ENCODE assay signal across 8 mouse cellular contexts in genomic region chr1:42697321-42697755, GRCm38 (mm10). TPM values are rescaled to one million over a fixed set of nuclear protein-coding genes. Genes with fewer than 3 reads are reported as not detected.
DNase-seq lines count a peak whose midpoint lies in the region; ATAC-seq lines count a peak whose summit lies in the region.

No protein-coding gene starts in this region.

- peak overlapping the region; percentile 68 for H3K4me3 ChIP-seq in embryonic facial prominence, embryonic 12.5 days
- H3K4me3 ChIP-seq in hindbrain, embryonic 16.5 days (ENCODE audit: low read length) = peak overlapping the region; percentile 54
- peak overlapping the region; percentile 89 for H3K4me3 ChIP-seq in midbrain, embryonic 16.5 days (ENCODE audit: low read depth, low read length)

- peak overlapping the region; percentile 94 for H3K27ac ChIP-seq in embryonic facial prominence, embryonic 12.5 days
- H3K27ac ChIP-seq in hindbrain, embryonic 16.5 days (ENCODE audit: low read depth, low read length) = peak overlapping the region; percentile 92
- peak overlapping the region; percentile 99 for H3K27ac ChIP-seq in midbrain, embryonic 16.5 days (ENCODE audit: low read length)

- peak overlapping the region; percentile 76 for H3K4me2 ChIP-seq in embryonic facial prominence, embryonic 12.5 days (replicated peaks)
- peak overlapping the region; percentile 71 for H3K4me2 ChIP-seq in hindbrain, embryonic 16.5 days (ENCODE audit: low read length)
- H3K4me2 ChIP-seq in midbrain, embryonic 16.5 days (ENCODE audit: low read length) = peak overlapping the region; percentile 75

- no peaks in the 10 kb centered on the region for H3K9me3 ChIP-seq in embryonic facial prominence, embryonic 12.5 days
- no peaks in the 10 kb centered on the region for H3K9me3 ChIP-seq in hindbrain, embryonic 16.5 days (ENCODE audit: control insufficient read depth, low read length)
- no peaks in the 10 kb centered on the region for H3K9me3 ChIP-seq in midbrain, embryonic 16.5 days (replicated peaks; ENCODE audit: control insufficient read depth, low read length, poor library complexity, severe bottlenecking)

- no peaks in the 10 kb centered on the region for H3K36me3 ChIP-seq in embryonic facial prominence, embryonic 12.5 days
- H3K36me3 ChIP-seq in hindbrain, embryonic 16.5 days (ENCODE audit: control insufficient read depth, insufficient read depth, low read length) = no peaks in the 10 kb centered on the region
- no peaks in the 10 kb centered on the region for H3K36me3 ChIP-seq in midbrain, embryonic 16.5 days (ENCODE audit: control insufficient read depth, insufficient read depth, low read length)

- DNase-seq in kidney, adult 11 months = peak; percentile 6
- no peak for DNase-seq in kidney, postnatal 10 days
- no peak for DNase-seq in right cerebral cortex, postnatal 14 days
- DNase-seq in layer of hippocampus, adult 9-10 months (ENCODE audit: low spot score) = no peak
- no peak for DNase-seq in lung, postnatal 25 days (ENCODE audit: low spot score)

- H3K27me3 ChIP-seq in embryonic facial prominence, embryonic 12.5 days = peaks cover 32% of the 10 kb centered on the region
- no peaks in the 10 kb centered on the region for H3K27me3 ChIP-seq in hindbrain, embryonic 16.5 days (replicated peaks; ENCODE audit: control insufficient read depth, insufficient read depth, low read length)
- H3K27me3 ChIP-seq in midbrain, embryonic 16.5 days (ENCODE audit: control insufficient read depth, insufficient read depth, low read depth, low read length) = no peaks in the 10 kb centered on the region

- H3K9ac ChIP-seq in embryonic facial prominence, embryonic 12.5 days = peak overlapping the region; percentile 87
- peak overlapping the region; percentile 74 for H3K9ac ChIP-seq in hindbrain, embryonic 16.5 days (ENCODE audit: low read depth, low read length)
- H3K9ac ChIP-seq in midbrain, embryonic 16.5 days (ENCODE audit: low read depth, low read length) = peak overlapping the region; percentile 94

- no peak for ATAC-seq in embryonic facial prominence, embryonic 12.5 days (ENCODE audit: insufficient number of reproducible peaks, insufficient read depth, low FRiP score, low TSS enrichment)
- ATAC-seq in hindbrain, embryonic 16.5 days = no peak
- no peak for ATAC-seq in midbrain, embryonic 16.5 days

- WGBS in embryonic facial prominence, embryonic 12.5 days = 1% methylated on average over 49 of the region's 58 CpGs
- under 1% methylated on average over 44 of the region's 58 CpGs for WGBS in hindbrain, embryonic 16.5 days
- whole genome bisulfite sequencing in midbrain, embryonic 16.5 days = 0% methylated on average over 20 of the region's 58 CpGs

- H3K4me1 ChIP-seq in embryonic facial prominence, embryonic 12.5 days = peaks cover 23% of the 10 kb centered on the region; the same call in 1 of the 2 replicates
- no peaks in the 10 kb centered on the region for H3K4me1 ChIP-seq in hindbrain, embryonic 16.5 days (ENCODE audit: control insufficient read depth, insufficient read depth, low read depth, low read length)
- H3K4me1 ChIP-seq in midbrain, embryonic 16.5 days (ENCODE audit: control insufficient read depth, insufficient read depth, low read length) = peaks cover 8% of the 10 kb centered on the region

RNA-seq across cellular contexts. Expression of gene Pou3f3, which starts 1.8 kb away (rescaled TPM):
- polyA plus RNA-seq in embryonic facial prominence, embryonic 12.5 days (2016; fragmentation: Nextera tagmentation; extraction: Ambion mirVana) = 10.3 and 12.1 TPM in 2 replicates
- 8.4 and 9.5 TPM in 2 replicates for polyA plus RNA-seq in hindbrain, embryonic 16.5 days (2015; fragmentation: Nextera tagmentation; extraction: Ambion mirVana)
- polyA plus RNA-seq in midbrain, embryonic 16.5 days (2015; fragmentation: Nextera tagmentation; extraction: Ambion mirVana) = 14.3 and 14.9 TPM in 2 replicates
